Mouse (Mus musculus) forebrain, embryonic 11.5 days (tissue): Measurements from ENCODE around the gene Wdr37. TPM values are rescaled to one million over a fixed set of nuclear protein-coding genes. Genes with fewer than 3 reads are reported as not detected.

Experiments used
- ATAC-seq: fragments of 200-750 bp; cut with Nextera tagmentation; replicated peaks from 2 replicates; pipeline ENCODE4 v1.8.0; 2017; ENCODE audit warnings: moderate TSS enrichment; ENCODE audit not compliant: low FRiP score
- DNase-seq: peaks from one replicate; pipeline ENCODE4 v3.0.0-alpha.2; 2017; ENCODE audit warnings: low spot score
- H3K27ac ChIP-seq: fragments of 300-500 bp; sonication (generic); 2 replicates; pipeline ENCODE4 v1.5.1; 2014; ENCODE audit warnings: low read depth, low read length
- H3K27me3 ChIP-seq: fragments of 300-500 bp; sonication (generic); 2 replicates; pipeline ENCODE4 v1.6.1; 2014; ENCODE audit warnings: mild to moderate bottlenecking, low read length, mixed read lengths; ENCODE audit not compliant: control insufficient read depth, insufficient read depth
- H3K36me3 ChIP-seq: fragments of 300-500 bp; sonication (generic); 2 replicates; pipeline ENCODE4 v1.6.1; 2014; ENCODE audit warnings: mild to moderate bottlenecking, low read length, moderate library complexity, mixed read lengths; ENCODE audit not compliant: control insufficient read depth, insufficient read depth
- H3K4me1 ChIP-seq: fragments of 300-500 bp; sonication (generic); replicated peaks from 2 replicates; pipeline ENCODE4 v1.6.1; 2014; ENCODE audit warnings: low read length, mixed read lengths; ENCODE audit not compliant: control insufficient read depth, insufficient read depth
- H3K4me2 ChIP-seq: fragments of 300-500 bp; sonication (generic); 2 replicates; pipeline ENCODE4 v1.6.1; 2014; ENCODE audit warnings: low read depth, mild to moderate bottlenecking, low read length, moderate library complexity, mixed read lengths; ENCODE audit not compliant: severe bottlenecking
- H3K4me3 ChIP-seq: fragments of 300-500 bp; sonication (generic); 2 replicates; pipeline ENCODE4 v1.5.1; 2014; ENCODE audit warnings: low read depth, low read length
- H3K9ac ChIP-seq: fragments of 300-500 bp; sonication (generic); 2 replicates; pipeline ENCODE4 v1.6.1; 2014; ENCODE audit warnings: low read length
- H3K9me3 ChIP-seq: fragments of 300-500 bp; sonication (generic); 2 replicates; pipeline ENCODE4 v1.6.1; 2016; ENCODE audit warnings: low read length, mixed read lengths; ENCODE audit not compliant: control insufficient read depth
- WGBS: fragments of 180-500 bp; shearing (Covaris S2); extraction: QIAGEN DNeasy Blood & Tissue Kit; methylation state at CpG from one replicate; pipeline ENCODE4 v1.1.7; 2014; 5-methylcytosine and 5-hydroxymethylcytosine counted together
- microRNA-seq: library from miRNA; unstranded; fragments of <30 nt; microRNA quantifications from one replicate; pipeline ENCODE4, GENCODE M21; 2016; ENCODE audit not compliant: insufficient number of aligned reads
- polyA plus RNA-seq: library from polyadenylated mRNA; unstranded; fragments of >200 nt; fragmentation: Nextera tagmentation; extraction: Ambion mirVana; gene quantifications from 2 replicates; pipeline ENCODE4 v1.2.1, GENCODE M21; 2014

The Wdr37 gene
- polyA plus RNA-seq, 1 experiment from 2014 or later = 43.0 TPM

DNA sequence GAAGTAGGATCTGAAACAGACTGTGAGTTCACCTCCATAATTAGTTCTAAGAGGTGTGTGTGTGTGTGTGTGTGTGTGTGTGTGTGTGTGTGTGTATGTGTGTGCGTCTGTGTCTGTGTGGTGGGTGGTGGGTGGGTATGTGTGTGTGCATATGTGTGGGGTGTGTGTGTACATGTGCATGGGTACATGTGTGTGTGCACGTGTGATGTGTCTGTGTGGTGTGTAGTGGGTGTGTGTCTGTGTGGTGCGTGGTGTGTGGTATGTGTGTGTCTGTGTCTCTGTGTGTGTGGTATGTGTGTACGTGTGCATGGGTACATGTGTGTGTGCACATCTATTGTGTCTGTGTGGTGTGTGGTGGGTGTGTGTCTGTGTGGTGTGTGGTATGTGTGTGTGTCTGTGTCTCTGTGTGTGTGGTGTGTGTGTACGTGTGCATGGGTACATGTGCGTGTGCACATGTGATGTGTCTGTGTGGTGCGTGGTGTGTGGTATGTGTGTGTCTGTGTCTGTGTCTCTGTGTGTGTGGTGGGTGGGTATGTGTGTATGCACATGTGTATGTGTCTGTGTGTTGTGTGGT is 102.0 kb downstream of the Wdr37 start:
- no peak for ATAC-seq
- Histone ChIP-seq H3K4me3 (no peak overlapping the region), H3K4me2 (no peak overlapping the region), H3K27me3 (no peaks in the 10 kb centered on the region), H3K36me3 (no peaks in the 10 kb centered on the region), H3K9me3 (no peaks in the 10 kb centered on the region), H3K9ac (no peak overlapping the region), H3K4me1 (no peaks in the 10 kb centered on the region), H3K27ac (no peak overlapping the region)
- WGBS = 97% methylated on average over 7 of the region's 7 CpGs
- DNase-seq = no peak

- Histone ChIP-seq H3K4me2 (no peak overlapping the region), H3K4me1 (no peaks in the 10 kb centered on the region), H3K27ac (no peak overlapping the region), H3K27me3 (no peaks in the 10 kb centered on the region), H3K36me3 (no peaks in the 10 kb centered on the region), H3K9me3 (no peaks in the 10 kb centered on the region), H3K9ac (no peak overlapping the region), H3K4me3 (no peak overlapping the region)
- no peak for ATAC-seq
- WGBS = 66% methylated on average over 8 of the region's 8 CpGs
- no peak for DNase-seq
These were observed 110.8 kb downstream of the Wdr37 start for GRCm38 (mm10) chr13:8760940-8761339.

Small RNA genes lying within 50 kb of the gene (microRNA-seq; reads per million reads assigned to microRNA genes)
- not detected for gene Gm22750

Other genes starting within 250 kb of the Wdr37 start
- 162 and 168 TPM in 2 replicates for gene Idi1, start 13.6 kb upstream of the Wdr37 start, polyA plus RNA-seq
- gene Gm9745, start 76.3 kb upstream of the Wdr37 start, polyA plus RNA-seq = not detected in 2 replicates
- gene Idi2, start 81.0 kb upstream of the Wdr37 start, polyA plus RNA-seq = 0.16 TPM in 1 of 2 replicates, not detected in the other
- gene Gtpbp4, start 124.2 kb upstream of the Wdr37 start, polyA plus RNA-seq = 104 and 107 TPM in 2 replicates
- gene Larp4b, start 222.0 kb upstream of the Wdr37 start, polyA plus RNA-seq = 42.5 and 46.2 TPM in 2 replicates